Mouse (Mus musculus): Measurements from ENCODE around the gene Il12a.

DNA sequence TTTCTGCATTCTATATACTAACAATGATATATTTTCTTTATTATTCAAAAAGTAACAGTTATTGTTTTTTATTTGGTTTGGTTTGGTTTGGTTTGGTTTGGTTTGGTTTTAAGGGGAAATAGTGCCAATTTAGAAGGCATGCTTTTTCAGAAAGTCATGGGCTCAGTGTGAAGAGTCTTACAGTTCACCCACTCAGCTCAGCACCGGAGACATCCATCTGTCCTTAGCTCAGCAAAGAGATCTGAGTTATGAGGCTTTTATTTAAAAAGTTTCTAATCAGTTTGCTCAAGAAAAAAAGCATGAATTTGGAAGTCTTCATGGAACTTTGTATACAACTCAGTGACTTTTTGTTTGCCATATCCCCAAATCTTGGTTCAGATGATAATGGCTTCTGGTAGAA, 6.2 kb upstream of the Il12a start:
- TF ChIP-seq CTCF (IDR thresholded peaks at IDR 0.05; ENCODE audit: insufficient read depth, low read depth, low read length) = no peak
- TF ChIP-seq POLR2A (IDR thresholded peaks at IDR 0.05; ENCODE audit: insufficient read depth, low read depth, low read length) = no peak
